ENCODE assay signal across 8 mouse cellular contexts in genomic region chr7:80401860-80402641, GRCm38 (mm10). TPM values are rescaled to one million over a fixed set of nuclear protein-coding genes. Genes with fewer than 3 reads are reported as not detected.
DNase-seq lines count a peak whose midpoint lies in the region; ATAC-seq and TF ChIP-seq lines count a peak whose summit lies in the region.

No protein-coding gene starts in this region.

- under 1% methylated on average over 87 of the region's 102 CpGs for WGBS in heart, embryonic 13.5 days
- WGBS in kidney, embryonic 16.5 days = under 1% methylated on average over 64 of the region's 102 CpGs

- DNase-seq in 3134 (ENCODE audit: extremely low read depth, insufficient read length, low spot score) (peak; percentile 52), MEL (ENCODE audit: low read depth, low spot score) (no peak)
- peak; percentile 63 for DNase-seq in embryo, embryonic 11 days
- peak; percentile 26 for DNase-seq in lung, postnatal 25 days (ENCODE audit: low spot score)
- peak; percentile 70 to 79 for DNase-seq in spleen, postnatal 10 days (ENCODE audit: low spot score in 2 of 2)
- DNase-seq in right cerebral cortex, postnatal 14 days = no peak

- peaks cover 0 to 25% of the 10 kb centered on the region in 2 experiments; a peak in 2 of 4 replicates for H3K36me3 ChIP-seq in MEL (ENCODE audit: control insufficient read depth in 1 of 2, insufficient read depth in 2 of 2, low read length in 2 of 2)
- peaks cover 16% of the 10 kb centered on the region for H3K36me3 ChIP-seq in heart, embryonic 13.5 days
- H3K36me3 ChIP-seq in kidney, embryonic 16.5 days (ENCODE audit: insufficient read depth, low read length) = peaks cover 6% of the 10 kb centered on the region

- H3K27me3 ChIP-seq in MEL (ENCODE audit: control insufficient read depth in 1 of 2, insufficient read depth in 2 of 2, low read length in 2 of 2) = no peaks in the 10 kb centered on the region
- no peaks in the 10 kb centered on the region for H3K27me3 ChIP-seq in heart, embryonic 13.5 days (replicated peaks)
- no peaks in the 10 kb centered on the region for H3K27me3 ChIP-seq in kidney, embryonic 16.5 days (ENCODE audit: insufficient read depth, low read length)

- peak overlapping the region; percentile 82 for H3K9ac ChIP-seq in MEL (ENCODE audit: control insufficient read depth, low read depth, low read length, poor library complexity, severe bottlenecking)
- H3K9ac ChIP-seq in heart, embryonic 13.5 days = peak overlapping the region; percentile 99
- peak overlapping the region; percentile 98 for H3K9ac ChIP-seq in kidney, embryonic 16.5 days (replicated peaks; ENCODE audit: low read length)

- peak overlapping the region; percentile 75 to 79 for H3K4me3 ChIP-seq in MEL (ENCODE audit: control insufficient read depth in 1 of 2, insufficient read depth in 1 of 2, low read depth in 2 of 2, low read length in 2 of 2)
- peak overlapping the region; percentile 94 for H3K4me3 ChIP-seq in heart, embryonic 13.5 days
- peak overlapping the region; percentile 83 for H3K4me3 ChIP-seq in kidney, embryonic 16.5 days (ENCODE audit: low read length)

- peak overlapping the region; percentile 49 for H3K27ac ChIP-seq in MEL (ENCODE audit: control insufficient read depth, low read depth, low read length)
- H3K27ac ChIP-seq in heart, embryonic 13.5 days (replicated peaks) = peak overlapping the region; percentile 96
- peak overlapping the region; percentile 89 for H3K27ac ChIP-seq in kidney, embryonic 16.5 days (ENCODE audit: low read length)

- no peak for TF ChIP-seq POLR2A in MEL (IDR thresholded peaks at IDR 0.05; ENCODE audit: control insufficient read depth in 1 of 2, insufficient read depth in 1 of 2, low read depth in 1 of 2, low read length in 2 of 2, poor library complexity in 1 of 2)

- H3K9me3 ChIP-seq in MEL (replicated peaks; ENCODE audit: insufficient read depth, low read length) = no peaks in the 10 kb centered on the region
- no peaks in the 10 kb centered on the region for H3K9me3 ChIP-seq in heart, embryonic 13.5 days
- H3K9me3 ChIP-seq in kidney, embryonic 16.5 days (ENCODE audit: low read length) = no peaks in the 10 kb centered on the region

- H3K4me1 ChIP-seq in MEL (ENCODE audit: control insufficient read depth in 1 of 2, insufficient read depth in 2 of 2, low read length in 2 of 2) = peaks cover 8 to 36% of the 10 kb centered on the region in 2 experiments
- peaks cover 62% of the 10 kb centered on the region for H3K4me1 ChIP-seq in heart, embryonic 13.5 days
- peaks cover 23% of the 10 kb centered on the region for H3K4me1 ChIP-seq in kidney, embryonic 16.5 days (ENCODE audit: insufficient read depth, low read length)

- TF ChIP-seq RAD21 in MEL (IDR thresholded peaks at IDR 0.05; ENCODE audit: low read depth, low read length) = no peak

- no peak for TF ChIP-seq CTCF in MEL (IDR thresholded peaks at IDR 0.05 in 2 of 3, conservative IDR thresholded peaks at IDR 0.05 in 1 of 3; ENCODE audit: control insufficient read depth in 1 of 3, insufficient read depth in 1 of 3, low read depth in 2 of 3, low read length in 3 of 3, poor library complexity in 1 of 3, severe bottlenecking in 1 of 3)

- ATAC-seq in heart, embryonic 13.5 days (ENCODE audit: extremely low read depth, insufficient number of reproducible peaks, low FRiP score, low TSS enrichment) = peak; percentile 23; the same call in 1 of the 2 replicates
- peak; percentile 66 for ATAC-seq in kidney, embryonic 16.5 days (ENCODE audit: low FRiP score, low TSS enrichment)

- no peak for TF ChIP-seq EP300 in MEL (IDR thresholded peaks at IDR 0.05; ENCODE audit: low read depth in 1 of 2, low read length in 2 of 2)

- H3K79me2 ChIP-seq in MEL (ENCODE audit: control insufficient read depth, insufficient read depth, low read length, poor library complexity) = peaks cover 30% of the 10 kb centered on the region

- H3K4me2 ChIP-seq in heart, embryonic 13.5 days = peak overlapping the region; percentile 88
- H3K4me2 ChIP-seq in kidney, embryonic 16.5 days (replicated peaks; ENCODE audit: low read depth, low read length) = peak overlapping the region; percentile 82

TF ChIP-seq in MEL, 35 proteins besides CTCF, POLR2A, EP300 and RAD21:
- TF ChIP-seq ETS1 (IDR thresholded peaks at IDR 0.05; ENCODE audit: low read depth, low read length) (no peak), UBTF (IDR thresholded peaks at IDR 0.05; ENCODE audit: borderline replicate concordance, insufficient read depth, low read depth, low read length) (peak; percentile 72; the same call in 1 of the 2 replicates)

RNA-seq across cellular contexts. Expression of gene Furin, which starts 3.2 kb away (rescaled TPM):
- 11.6 and 13.7 TPM in 2 replicates for total RNA-seq in MEL (2012; rRNA removed)
- 10 to 100 TPM in 1 of 2 experiments, not detected in 1; 32.3 TPM for polyA plus RNA-seq in MEL (2012; ENCODE audit: insufficient read depth in 1 of 2, insufficient read length in 2 of 2, low read depth in 1 of 2, low replicate concordance in 2 of 2, missing spikeins in 1 of 2)
- 14.2 and 14.8 TPM in 2 replicates for polyA plus RNA-seq in heart, embryonic 13.5 days (2015; fragmentation: Nextera tagmentation; extraction: Ambion mirVana)
- 13.4 and 13.7 TPM in 2 replicates for polyA plus RNA-seq in kidney, embryonic 16.5 days (2015; fragmentation: Nextera tagmentation; extraction: Ambion mirVana)

RNA-seq across cellular contexts. Expression of gene Fes, which starts 14.3 kb away (rescaled TPM):
- 1.3 and 2.7 TPM in 2 replicates for total RNA-seq in MEL (2012; rRNA removed)
- polyA plus RNA-seq in MEL (2012; ENCODE audit: insufficient read depth in 1 of 2, insufficient read length in 2 of 2, low read depth in 1 of 2, low replicate concordance in 2 of 2, missing spikeins in 1 of 2) = 1 to 10 TPM in 1 of 2 experiments, not detected in 1; 6.6 TPM
- polyA plus RNA-seq in heart, embryonic 13.5 days (2015; fragmentation: Nextera tagmentation; extraction: Ambion mirVana) = 10.7 and 10.8 TPM in 2 replicates
- 16.8 and 18.3 TPM in 2 replicates for polyA plus RNA-seq in kidney, embryonic 16.5 days (2015; fragmentation: Nextera tagmentation; extraction: Ambion mirVana)

RNA-seq across cellular contexts. Expression of gene Man2a2, which starts 30.9 kb away (rescaled TPM):
- total RNA-seq in MEL (2012; rRNA removed) = 17.4 and 19.2 TPM in 2 replicates
- polyA plus RNA-seq in MEL (2012; ENCODE audit: insufficient read depth in 1 of 2, insufficient read length in 2 of 2, low read depth in 1 of 2, low replicate concordance in 2 of 2, missing spikeins in 1 of 2) = 10 to 100 TPM in 1 of 2 experiments, not detected in 1; 38.6 TPM
- 15.0 and 19.3 TPM in 2 replicates for polyA plus RNA-seq in heart, embryonic 13.5 days (2015; fragmentation: Nextera tagmentation; extraction: Ambion mirVana)
- 16.6 and 19.1 TPM in 2 replicates for polyA plus RNA-seq in kidney, embryonic 16.5 days (2015; fragmentation: Nextera tagmentation; extraction: Ambion mirVana)

RNA-seq across cellular contexts. Expression of gene Hddc3, which starts 59.1 kb away (rescaled TPM):
- 47.6 and 58.1 TPM in 2 replicates for total RNA-seq in MEL (2012; rRNA removed)
- polyA plus RNA-seq in MEL (2012; ENCODE audit: insufficient read depth in 1 of 2, insufficient read length in 2 of 2, low read depth in 1 of 2, low replicate concordance in 2 of 2, missing spikeins in 1 of 2) = 10 to 100 TPM in 1 of 2 experiments, not detected in 1; 47.1 TPM
- polyA plus RNA-seq in heart, embryonic 13.5 days (2015; fragmentation: Nextera tagmentation; extraction: Ambion mirVana) = 14.5 and 16.5 TPM in 2 replicates
- 22.6 and 23.8 TPM in 2 replicates for polyA plus RNA-seq in kidney, embryonic 16.5 days (2015; fragmentation: Nextera tagmentation; extraction: Ambion mirVana)

Comparison
In these comparisons a context has a peak if more than half of its experiments do, and no peak if none do; other contexts are left out.
1. DNase-seq: peak in 3134 (single experiment), embryo, embryonic 11 days (single experiment), lung, postnatal 25 days (single experiment) and spleen, postnatal 10 days (2 of 2); none in MEL (single experiment) and right cerebral cortex, postnatal 14 days (single experiment).
2. Peak in every context shown above with its lines, with median percentiles within 50 percentile points of each other: H3K27ac ChIP-seq, H3K4me3 ChIP-seq and H3K9ac ChIP-seq.